Mouse (Mus musculus) megakaryocyte, embryonic 14.5 days (primary cell): ENCODE data around the gene Dido1. TPM values are rescaled to one million over a fixed set of nuclear protein-coding genes. Genes with fewer than 3 reads are reported as not detected.
A peak's percentile ranks its signal among the peaks of the same experiment; 100 is the strongest.

Experiments
- H3K27me3 ChIP-seq: replicated peaks from 2 replicates; pipeline ENCODE3; 2012; ENCODE audit warnings: inconsistent platforms
- H3K36me3 ChIP-seq: replicated peaks from 2 replicates; pipeline ENCODE3; 2012; ENCODE audit warnings: low read length, inconsistent platforms, mixed read lengths
- H3K4me1 ChIP-seq: 2 replicates; pipeline ENCODE4 v1.6.1; 2012; ENCODE audit warnings: inconsistent platforms
- H3K4me3 ChIP-seq: replicated peaks from 2 replicates; pipeline ENCODE3; 2012; ENCODE audit warnings: moderate library complexity, mild to moderate bottlenecking, inconsistent platforms
- H3K9me3 ChIP-seq: 2 replicates; pipeline ENCODE4 v1.6.1; 2012; ENCODE audit warnings: inconsistent platforms
- FLI1 ChIP-seq: IDR thresholded peaks from 2 replicates; pipeline ENCODE4 v1.6.1; 2012; ENCODE audit warnings: low read length, inconsistent platforms, mixed read lengths
- GATA1 ChIP-seq: IDR thresholded peaks from 3 replicates; pipeline ENCODE4 v1.6.1; 2012; ENCODE audit warnings: mixed read lengths, low read length, inconsistent platforms, borderline replicate concordance
- polyA plus RNA-seq: library from polyadenylated mRNA; stranded (reverse); fragments of >175 nt; gene quantifications from 2 replicates; pipeline ENCODE4 v1.2.3, GENCODE M21; 2012; ENCODE audit warnings: low replicate concordance; ENCODE audit not compliant: insufficient read depth

Gene Dido1
- polyA plus RNA-seq, 1 experiment, result 8.4 TPM

DNA sequence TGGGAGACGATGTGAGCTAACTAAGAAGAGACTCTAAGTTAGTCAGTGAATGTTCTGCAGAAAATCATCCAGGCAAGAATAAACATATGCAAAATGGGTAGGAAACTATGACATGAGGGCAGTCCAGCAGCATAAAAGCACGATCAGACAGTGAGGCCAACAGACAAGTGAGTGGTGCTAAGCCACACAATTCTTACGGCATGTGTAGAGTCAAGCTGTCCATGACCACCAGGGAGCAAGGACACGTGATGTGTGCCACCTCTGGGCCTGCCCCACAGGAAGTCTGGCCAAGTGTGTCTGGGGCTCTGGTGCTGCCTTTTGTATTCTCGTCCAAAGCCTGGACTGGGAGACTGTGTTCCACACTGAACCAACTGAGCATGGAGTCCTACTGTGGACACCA is 20.0 kb downstream of the Dido1 start:
- no peaks in the 10 kb centered on the region for H3K27me3 ChIP-seq
- H3K9me3 ChIP-seq, result no peaks in the 10 kb centered on the region
- TF ChIP-seq FLI1, result no peak
- H3K36me3 ChIP-seq, result peaks cover 68% of the 10 kb centered on the region
- peaks cover 62% of the 10 kb centered on the region for H3K4me1 ChIP-seq
- peak overlapping the region; percentile 12 for H3K4me3 ChIP-seq

DNA sequence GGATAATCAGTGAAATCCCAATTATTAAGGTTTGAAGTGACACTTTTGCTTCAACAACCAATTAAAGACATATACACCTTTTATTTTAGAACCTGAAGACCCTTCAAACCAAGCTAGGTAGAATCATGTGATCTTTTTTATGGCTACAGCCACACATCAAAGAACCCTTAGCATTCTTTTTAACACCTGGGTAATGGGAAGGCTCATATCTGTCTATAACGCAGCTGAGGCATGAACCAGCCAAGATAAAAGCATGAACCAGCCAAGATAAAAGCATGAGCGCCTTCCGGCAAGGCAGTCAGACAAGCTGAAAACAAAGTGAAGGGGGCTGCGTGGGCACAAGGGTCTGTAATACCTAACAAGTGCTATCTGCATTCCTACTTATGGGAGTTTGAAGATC is 25.8 kb downstream of the Dido1 start:
- peaks cover 97% of the 10 kb centered on the region for H3K36me3 ChIP-seq
- TF ChIP-seq FLI1 (no peak), GATA1 (no peak)

DNA sequence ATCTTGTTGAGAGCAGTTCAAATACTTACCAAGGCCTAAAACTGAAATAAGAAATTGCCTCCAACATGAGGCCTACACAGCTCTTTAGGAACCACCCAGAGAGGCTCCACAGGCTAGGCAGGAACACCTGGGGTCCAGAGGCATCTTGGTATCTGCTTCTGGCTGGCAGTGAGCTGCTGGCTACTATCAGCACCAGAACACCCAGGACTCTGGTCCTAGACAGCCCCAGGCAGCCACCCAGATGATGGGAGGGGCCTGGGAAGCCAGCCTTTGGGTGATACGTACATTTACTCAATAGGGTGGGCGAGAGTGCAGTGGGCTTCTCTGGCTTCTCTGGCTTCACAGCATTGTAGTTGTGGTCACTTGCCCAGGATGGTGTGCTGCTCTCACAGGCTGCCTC is 26.3 kb downstream of the Dido1 start:
- H3K4me3 ChIP-seq, result no peak overlapping the region
- H3K9me3 ChIP-seq, result no peaks in the 10 kb centered on the region
- peaks cover 95% of the 10 kb centered on the region for H3K36me3 ChIP-seq
- no peaks in the 10 kb centered on the region for H3K27me3 ChIP-seq
- H3K4me1 ChIP-seq, result peaks cover 6% of the 10 kb centered on the region
- TF ChIP-seq FLI1, result no peak
- no peak for TF ChIP-seq GATA1

More for the DNA sequence above, 25.8 kb downstream of the Dido1 start:
- no peaks in the 10 kb centered on the region for H3K9me3 ChIP-seq
- no peak overlapping the region for H3K4me3 ChIP-seq
- no peaks in the 10 kb centered on the region for H3K27me3 ChIP-seq
- H3K4me1 ChIP-seq, result peaks cover 4% of the 10 kb centered on the region

DNA sequence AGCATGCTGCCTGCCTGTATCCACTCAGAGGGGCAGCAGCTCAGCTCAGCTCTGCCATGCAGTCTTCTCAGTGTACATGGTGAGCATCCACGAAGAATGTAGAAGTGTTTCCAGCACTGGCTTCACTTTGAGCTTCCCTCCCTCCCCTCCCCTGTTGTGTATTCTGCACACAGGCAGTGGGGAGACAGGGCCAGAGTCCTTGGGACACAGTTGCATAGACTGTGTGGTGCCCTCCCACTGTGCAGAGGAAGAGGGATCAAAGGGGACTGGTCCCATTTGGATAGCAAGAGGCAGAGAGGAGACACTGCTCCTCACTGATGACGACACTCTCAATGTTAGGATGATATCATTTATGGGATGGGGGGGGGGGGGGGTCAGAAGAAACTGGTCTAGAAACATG is 28.6 kb downstream of the Dido1 start:
- H3K9me3 ChIP-seq, result no peaks in the 10 kb centered on the region
- H3K4me1 ChIP-seq, result peaks cover 7% of the 10 kb centered on the region
- H3K27me3 ChIP-seq, result no peaks in the 10 kb centered on the region
- TF ChIP-seq GATA1, result no peak
- TF ChIP-seq FLI1, result no peak
- H3K36me3 ChIP-seq, result peaks cover 74% of the 10 kb centered on the region
- H3K4me3 ChIP-seq, result no peak overlapping the region

DNA sequence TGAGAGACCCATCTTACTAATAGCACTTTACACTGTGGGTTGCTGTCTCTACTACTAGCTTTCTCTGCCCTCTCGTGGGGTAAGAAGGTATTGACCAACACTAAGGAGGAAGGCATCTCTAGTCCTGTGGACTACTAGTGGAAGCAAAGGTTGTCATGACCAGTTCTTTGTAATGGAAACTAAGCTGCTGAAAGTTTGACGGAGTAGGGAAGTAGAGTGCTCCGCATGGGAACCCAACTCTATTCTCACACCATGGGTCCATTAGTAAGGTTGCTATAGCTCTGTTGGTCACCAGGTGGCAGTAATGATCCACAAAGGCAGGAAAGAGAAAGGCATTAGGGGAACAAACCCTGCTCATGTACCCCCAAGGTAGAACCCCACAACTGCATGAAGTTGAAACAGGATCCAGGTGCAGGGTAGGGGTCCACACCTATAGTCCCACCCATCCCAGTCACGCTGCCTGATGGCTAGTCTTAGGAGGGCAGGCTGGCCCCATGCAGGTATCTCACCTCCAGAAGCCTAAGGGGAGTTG is 31.1 kb downstream of the Dido1 start:
- Histone ChIP-seq H3K4me3 (no peak overlapping the region), H3K27me3 (no peaks in the 10 kb centered on the region), H3K4me1 (peaks cover 7% of the 10 kb centered on the region), H3K36me3 (peaks cover 68% of the 10 kb centered on the region), H3K9me3 (no peaks in the 10 kb centered on the region)
- TF ChIP-seq GATA1, result no peak
- no peak for TF ChIP-seq FLI1

DNA sequence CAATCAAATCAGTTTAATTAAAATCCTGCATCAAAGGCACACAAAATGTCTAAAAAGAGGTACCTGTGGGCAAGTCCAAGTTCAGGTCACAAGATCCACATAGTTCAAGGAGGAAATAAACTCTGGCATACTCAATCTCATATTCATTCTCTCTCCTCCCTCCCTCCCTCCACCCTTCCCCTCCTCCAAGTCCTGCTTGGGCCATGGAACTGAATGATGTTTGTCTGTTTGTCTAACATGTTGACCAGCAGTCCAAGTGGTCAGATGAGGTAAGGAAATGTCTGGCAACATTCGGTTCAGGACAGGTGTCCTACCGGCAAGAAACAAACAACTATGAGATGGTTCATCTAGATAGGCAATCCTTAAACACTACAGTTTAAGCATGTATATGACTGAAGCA is 33.1 kb downstream of the Dido1 start:
- no peaks in the 10 kb centered on the region for H3K27me3 ChIP-seq
- no peak overlapping the region for H3K4me3 ChIP-seq
- TF ChIP-seq GATA1, result no peak
- TF ChIP-seq FLI1, result no peak
- no peaks in the 10 kb centered on the region for H3K9me3 ChIP-seq
- peaks cover 14% of the 10 kb centered on the region for H3K4me1 ChIP-seq
- peaks cover 68% of the 10 kb centered on the region for H3K36me3 ChIP-seq

DNA sequence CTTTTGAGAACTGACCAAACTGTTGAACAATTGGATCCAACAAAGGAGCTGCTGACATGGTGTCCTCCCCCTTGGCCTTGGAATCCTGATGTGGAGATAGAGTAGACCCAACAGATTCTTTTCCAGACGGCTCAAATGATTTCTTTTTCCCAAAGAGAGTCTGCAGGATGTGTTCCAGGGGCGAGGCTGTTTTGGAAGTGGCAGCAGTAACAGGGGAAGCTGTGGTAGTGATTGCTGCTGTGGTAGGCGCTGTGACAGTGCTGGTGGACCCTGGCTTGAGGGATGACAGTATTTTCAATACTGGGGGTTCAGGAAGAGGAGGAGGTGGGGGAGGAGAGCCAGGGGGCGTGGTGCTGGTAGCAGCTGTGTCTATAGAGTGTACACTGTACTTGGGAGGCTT is 47.8 kb downstream of the Dido1 start:
- Histone ChIP-seq H3K27me3 (no peaks in the 10 kb centered on the region), H3K9me3 (no peaks in the 10 kb centered on the region), H3K4me1 (peaks cover 5% of the 10 kb centered on the region), H3K36me3 (peaks cover 76% of the 10 kb centered on the region), H3K4me3 (no peak overlapping the region)
- TF ChIP-seq FLI1, result no peak
- no peak for TF ChIP-seq GATA1

DNA sequence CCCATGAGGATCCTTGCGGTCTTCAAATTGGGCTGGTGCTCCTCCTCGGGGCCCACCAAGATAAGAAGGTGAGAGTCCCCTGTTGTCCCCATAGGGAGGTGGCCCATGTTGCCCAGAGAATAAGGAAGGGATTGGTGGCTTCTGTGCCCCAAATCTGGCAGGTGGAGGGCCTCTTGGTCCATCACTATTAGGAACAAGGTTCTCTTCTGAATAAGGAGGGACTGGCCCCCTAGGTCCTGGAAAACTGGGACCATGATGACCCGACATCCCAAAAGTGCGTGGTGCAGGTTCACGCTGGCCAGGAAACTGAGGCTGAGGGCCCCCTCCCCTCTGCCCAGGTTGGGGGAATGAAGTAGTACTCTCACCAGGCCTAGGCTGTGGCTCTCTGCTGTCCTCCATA is 49.3 kb downstream of the Dido1 start:
- Histone ChIP-seq H3K27me3 (no peaks in the 10 kb centered on the region), H3K4me3 (no peak overlapping the region), H3K36me3 (peaks cover 61% of the 10 kb centered on the region), H3K4me1 (peaks cover 10% of the 10 kb centered on the region), H3K9me3 (no peaks in the 10 kb centered on the region)
- TF ChIP-seq FLI1 (no peak), GATA1 (no peak)

DNA sequence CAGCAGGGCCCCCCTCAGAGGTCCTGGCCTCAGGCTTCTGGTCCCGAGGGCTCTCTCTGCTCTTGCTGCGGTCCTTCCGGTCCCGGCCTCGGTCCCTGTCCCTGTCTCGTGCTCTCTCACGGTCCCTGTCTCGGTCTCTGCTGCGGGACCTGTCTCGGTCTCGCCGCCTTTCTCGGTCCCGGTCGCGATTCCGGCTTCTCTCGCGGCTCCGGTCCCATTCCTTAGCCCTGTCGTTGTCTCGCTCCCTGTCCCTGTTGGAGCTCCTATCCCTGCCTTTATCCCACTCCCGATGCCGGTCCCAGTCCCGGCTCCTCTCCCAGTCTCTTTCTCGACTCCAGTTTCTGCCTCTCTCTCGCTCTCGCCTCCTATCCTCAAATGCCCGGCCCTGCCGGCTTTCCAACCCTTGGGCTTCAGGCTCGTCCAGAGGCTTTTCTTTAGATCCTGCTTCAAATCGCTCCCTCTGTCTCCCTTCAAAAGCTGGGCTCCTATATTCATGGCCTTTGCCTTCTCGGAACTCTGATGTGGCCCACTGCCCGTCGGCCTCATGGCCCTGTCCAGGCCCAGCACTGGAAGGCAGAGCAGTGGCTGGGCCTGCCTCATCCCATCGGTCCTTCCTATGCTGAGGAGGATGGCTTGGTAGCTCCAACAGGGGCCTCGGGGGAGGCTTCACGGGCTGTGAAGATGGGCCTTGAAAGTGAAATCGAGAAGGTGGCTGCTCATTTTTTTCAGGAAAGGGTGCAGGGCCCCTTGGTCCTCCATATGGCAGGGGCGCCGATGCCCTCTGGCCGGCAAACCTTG is 50.2 kb downstream of the Dido1 start:
- Histone ChIP-seq H3K4me3 (no peak overlapping the region), H3K27me3 (peaks cover 4% of the 10 kb centered on the region), H3K4me1 (peaks cover 13% of the 10 kb centered on the region), H3K9me3 (no peaks in the 10 kb centered on the region), H3K36me3 (peaks cover 51% of the 10 kb centered on the region)
- TF ChIP-seq FLI1, result no peak
- TF ChIP-seq GATA1, result no peak

DNA sequence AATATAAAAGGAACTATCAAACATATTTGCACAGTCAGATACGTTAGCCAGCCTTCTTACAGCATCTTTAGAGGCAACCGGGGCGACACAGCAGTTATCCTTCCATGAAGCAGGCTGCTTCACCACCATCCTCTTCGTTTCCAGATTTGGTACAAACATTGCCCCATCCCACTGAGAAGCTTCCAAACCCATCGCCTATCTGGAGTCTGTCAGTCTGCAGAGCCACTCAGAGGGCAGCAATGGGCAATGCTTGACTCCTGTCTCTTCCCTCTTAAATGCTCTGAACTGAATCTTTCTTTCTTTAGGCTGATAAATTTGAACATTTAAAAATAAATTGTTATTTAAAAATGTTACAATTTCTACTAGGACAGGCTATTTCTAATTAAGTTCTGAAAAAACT is 51.4 kb downstream of the Dido1 start:
- Histone ChIP-seq H3K9me3 (no peaks in the 10 kb centered on the region), H3K4me3 (no peak overlapping the region), H3K4me1 (peaks cover 13% of the 10 kb centered on the region), H3K36me3 (peaks cover 43% of the 10 kb centered on the region), H3K27me3 (peaks cover 9% of the 10 kb centered on the region)
- TF ChIP-seq FLI1 (no peak), GATA1 (no peak)

DNA sequence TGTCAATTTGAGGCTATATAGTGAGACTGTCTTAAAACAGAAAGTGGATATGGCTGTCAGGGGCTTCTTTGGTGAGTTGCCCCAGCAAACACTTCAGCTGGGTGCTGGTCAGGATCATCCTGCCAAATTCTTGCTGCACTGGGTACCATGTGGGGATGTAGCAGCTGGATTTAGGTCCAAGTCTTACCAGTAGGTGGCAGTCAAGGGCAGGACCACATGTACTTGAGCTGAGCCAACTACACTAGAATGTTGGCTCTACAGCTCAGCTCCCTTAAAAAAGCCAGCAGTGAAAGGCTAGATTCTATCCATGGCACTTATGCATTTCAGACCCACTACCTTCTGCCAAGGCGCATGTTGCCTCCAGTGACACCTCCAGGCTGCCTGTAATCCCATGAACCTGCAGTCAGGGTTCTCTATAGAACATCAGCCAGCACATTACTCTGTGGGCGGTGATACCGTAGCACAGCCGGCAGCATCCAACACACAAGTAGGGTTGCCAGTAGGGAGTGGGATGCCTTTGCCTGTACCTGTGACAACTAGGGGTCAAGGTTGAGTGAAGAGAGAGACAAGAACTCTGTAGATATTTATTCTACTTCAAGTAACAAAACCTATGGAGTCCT is 52.3 kb downstream of the Dido1 start:
- Histone ChIP-seq H3K36me3 (peaks cover 37% of the 10 kb centered on the region), H3K27me3 (peaks cover 12% of the 10 kb centered on the region), H3K9me3 (no peaks in the 10 kb centered on the region), H3K4me1 (peaks cover 13% of the 10 kb centered on the region), H3K4me3 (no peak overlapping the region)
- TF ChIP-seq GATA1 (no peak), FLI1 (no peak)
